Mouse (Mus musculus): ENCODE measurements around the gene 4930564D02Rik.

- no peak for TF ChIP-seq CTCF (IDR thresholded peaks at IDR 0.05; ENCODE audit: low read depth)
- TF ChIP-seq EP300 (IDR thresholded peaks at IDR 0.05; ENCODE audit: low read depth): no peak
These were observed 26.6 kb upstream of the 4930564D02Rik start for GRCm38 (mm10) chr3:105040002-105040401.
